Mouse (Mus musculus): ENCODE measurements around the gene Prdm16. TPM values are rescaled to one million over a fixed set of nuclear protein-coding genes. Genes with fewer than 3 reads are reported as not detected.

Prdm16 gene
- polyA plus RNA-seq, 1 experiment: not detected

DNA sequence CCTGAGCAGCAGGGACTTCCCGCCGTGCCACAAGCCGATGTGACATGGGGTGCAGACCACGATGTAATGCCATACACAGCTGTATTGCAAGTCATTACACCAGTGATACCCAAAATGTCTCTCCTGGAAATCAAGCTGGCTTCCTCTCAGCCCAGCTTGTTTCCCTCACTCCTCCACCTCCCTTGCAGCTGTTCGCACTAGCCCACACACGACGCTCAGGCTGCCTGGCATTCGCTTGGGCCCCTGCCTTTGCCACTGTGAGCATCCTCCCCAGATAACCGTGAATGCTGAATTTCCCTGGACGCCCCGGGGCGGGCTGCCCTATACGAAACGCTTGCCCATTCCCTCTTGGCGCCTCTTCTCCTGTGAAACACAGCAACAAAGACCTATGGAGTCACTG lies 198.1 kb downstream of the Prdm16 start:
- H3K4me2 ChIP-seq (ENCODE audit: low read depth): no peak overlapping the region
- H3K27me3 ChIP-seq (ENCODE audit: control insufficient read depth, insufficient read depth, insufficient read length): no peaks in the 10 kb centered on the region
- no peaks in the 10 kb centered on the region for H3K79me2 ChIP-seq (ENCODE audit: control insufficient read depth, insufficient read depth)
- H3K36me3 ChIP-seq (ENCODE audit: control insufficient read depth, insufficient read depth): no peaks in the 10 kb centered on the region
- TF ChIP-seq SRF (IDR thresholded peaks at IDR 0.05; ENCODE audit: control insufficient read depth, insufficient read length, low read depth) (no peak), CEBPB (IDR thresholded peaks at IDR 0.05; ENCODE audit: insufficient read depth, poor library complexity, severe bottlenecking) (no peak), MYOG (IDR thresholded peaks at IDR 0.05; ENCODE audit: control insufficient read depth in 1 of 3, insufficient read depth in 1 of 3, insufficient read length in 2 of 3, low read depth in 2 of 3) (no peak), POLR2AphosphoS2 (IDR thresholded peaks at IDR 0.05; ENCODE audit: insufficient read length, low read depth) (no peak), TCF12 (IDR thresholded peaks at IDR 0.05; ENCODE audit: insufficient read depth, poor library complexity, severe bottlenecking) (no peak), USF1 (IDR thresholded peaks at IDR 0.05; ENCODE audit: low read depth) (no peak)
- no peak overlapping the region for H3K4me3 ChIP-seq
- no peak overlapping the region for H3ac ChIP-seq (ENCODE audit: control insufficient read depth, insufficient read length)

DNA sequence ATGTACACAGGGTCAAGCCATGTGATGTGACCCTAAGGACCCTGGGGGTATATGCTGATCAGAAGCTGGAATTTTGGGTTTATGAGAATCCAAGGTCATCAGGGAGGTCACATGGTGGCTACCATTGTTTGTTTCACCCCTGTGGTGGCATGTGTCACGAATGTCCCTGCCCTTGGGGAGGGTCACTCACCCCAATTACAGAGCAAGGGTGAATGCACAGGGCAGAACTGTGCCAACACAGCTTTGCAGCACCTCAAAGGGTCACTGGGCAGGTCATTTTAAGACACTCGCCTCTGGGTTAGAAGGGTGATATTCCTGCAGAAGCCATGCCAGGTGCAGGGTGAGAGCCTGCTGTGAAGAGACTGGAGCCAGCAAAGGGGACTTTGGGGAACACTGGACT lies 206.9 kb downstream of the Prdm16 start:
- no peak overlapping the region for H3ac ChIP-seq (ENCODE audit: control insufficient read depth, insufficient read length)

DNA sequence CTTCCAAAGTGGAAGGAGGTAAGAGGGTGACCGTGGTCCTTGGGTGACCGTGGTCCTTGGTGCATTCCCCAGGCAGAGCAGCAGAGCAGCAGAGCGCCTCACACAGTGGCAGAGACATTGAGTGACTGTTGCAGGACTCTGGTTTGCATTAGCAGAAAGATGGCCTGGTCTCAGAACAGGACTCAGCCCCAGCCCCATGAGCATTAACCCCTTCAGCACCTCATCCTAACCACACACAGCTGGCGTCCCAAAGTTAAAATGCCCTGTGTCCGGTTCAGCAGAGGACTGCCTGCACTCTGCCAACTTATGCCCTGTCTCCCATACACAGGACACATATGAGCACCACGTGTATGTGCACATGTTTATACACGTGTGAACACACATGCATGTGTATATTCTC lies 209.8 kb downstream of the Prdm16 start:
- H3K79me2 ChIP-seq (ENCODE audit: control insufficient read depth, insufficient read depth): no peaks in the 10 kb centered on the region
- no peak overlapping the region for H3K4me2 ChIP-seq (ENCODE audit: low read depth)
- no peaks in the 10 kb centered on the region for H3K27me3 ChIP-seq (ENCODE audit: control insufficient read depth, insufficient read depth, insufficient read length)
- TF ChIP-seq TCF3 (IDR thresholded peaks at IDR 0.05; ENCODE audit: insufficient read length, low read depth) (no peak), E2F4 (IDR thresholded peaks at IDR 0.05; ENCODE audit: insufficient read depth) (no peak)
- no peak overlapping the region for H3ac ChIP-seq (ENCODE audit: control insufficient read depth, insufficient read length)
- H3K36me3 ChIP-seq (ENCODE audit: control insufficient read depth, insufficient read depth): no peaks in the 10 kb centered on the region
- H3K4me3 ChIP-seq: no peak overlapping the region

More for the DNA sequence above, 206.9 kb downstream of the Prdm16 start:
- H3K79me2 ChIP-seq (ENCODE audit: control insufficient read depth, insufficient read depth): no peaks in the 10 kb centered on the region
- H3K27me3 ChIP-seq (ENCODE audit: control insufficient read depth, insufficient read depth, insufficient read length): no peaks in the 10 kb centered on the region
- no peaks in the 10 kb centered on the region for H3K36me3 ChIP-seq (ENCODE audit: control insufficient read depth, insufficient read depth)
- TF ChIP-seq TCF12 (IDR thresholded peaks at IDR 0.05; ENCODE audit: insufficient read depth, poor library complexity, severe bottlenecking): no peak
- no peak for TF ChIP-seq SRF (IDR thresholded peaks at IDR 0.05; ENCODE audit: control insufficient read depth, insufficient read length, low read depth)
- TF ChIP-seq USF1 (IDR thresholded peaks at IDR 0.05; ENCODE audit: low read depth): no peak
- no peak overlapping the region for H3K4me3 ChIP-seq
- H3K4me2 ChIP-seq (ENCODE audit: low read depth): no peak overlapping the region

DNA sequence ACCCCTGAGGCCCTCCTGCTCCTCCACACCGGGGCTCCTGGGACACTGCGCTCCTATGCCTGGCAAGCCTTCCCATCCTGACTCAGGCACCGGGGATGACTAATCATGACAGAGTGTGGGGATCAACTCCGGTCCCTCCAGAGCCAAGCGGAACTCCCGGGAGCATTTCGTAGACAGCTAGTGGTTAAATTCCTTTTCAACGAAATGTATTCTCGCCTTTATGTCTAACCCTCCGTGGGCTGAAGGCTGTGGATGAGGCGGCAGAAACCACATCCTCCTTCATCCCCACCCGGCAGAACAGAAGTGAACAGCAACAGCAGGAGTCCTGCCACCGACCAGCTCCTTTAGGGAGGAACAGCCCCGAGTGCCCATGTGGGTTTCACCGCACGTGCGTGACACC lies 211.4 kb downstream of the Prdm16 start:
- no peaks in the 10 kb centered on the region for H3K27me3 ChIP-seq (ENCODE audit: control insufficient read depth, insufficient read depth, insufficient read length)
- no peaks in the 10 kb centered on the region for H3K36me3 ChIP-seq (ENCODE audit: control insufficient read depth, insufficient read depth)
- no peak overlapping the region for H3K4me3 ChIP-seq
- H3ac ChIP-seq (ENCODE audit: control insufficient read depth, insufficient read length): no peak overlapping the region
- no peaks in the 10 kb centered on the region for H3K79me2 ChIP-seq (ENCODE audit: control insufficient read depth, insufficient read depth)
- TF ChIP-seq POLR2A (IDR thresholded peaks at IDR 0.05; ENCODE audit: insufficient read length, low read depth) (no peak), SRF (IDR thresholded peaks at IDR 0.05; ENCODE audit: control insufficient read depth, insufficient read length, low read depth) (no peak), USF1 (IDR thresholded peaks at IDR 0.05; ENCODE audit: low read depth) (no peak), TCF3 (IDR thresholded peaks at IDR 0.05; ENCODE audit: insufficient read length, low read depth) (no peak), TCF12 (IDR thresholded peaks at IDR 0.05; ENCODE audit: insufficient read depth, poor library complexity, severe bottlenecking) (no peak), E2F4 (IDR thresholded peaks at IDR 0.05; ENCODE audit: insufficient read depth) (no peak), MYOD1 (IDR thresholded peaks at IDR 0.05; ENCODE audit: control insufficient read depth in 1 of 3, insufficient read length in 2 of 3, low read depth in 2 of 3) (no peak), REST (IDR thresholded peaks at IDR 0.05; ENCODE audit: insufficient read depth, insufficient read length) (no peak)
- no peak overlapping the region for H3K4me2 ChIP-seq (ENCODE audit: low read depth)

DNA sequence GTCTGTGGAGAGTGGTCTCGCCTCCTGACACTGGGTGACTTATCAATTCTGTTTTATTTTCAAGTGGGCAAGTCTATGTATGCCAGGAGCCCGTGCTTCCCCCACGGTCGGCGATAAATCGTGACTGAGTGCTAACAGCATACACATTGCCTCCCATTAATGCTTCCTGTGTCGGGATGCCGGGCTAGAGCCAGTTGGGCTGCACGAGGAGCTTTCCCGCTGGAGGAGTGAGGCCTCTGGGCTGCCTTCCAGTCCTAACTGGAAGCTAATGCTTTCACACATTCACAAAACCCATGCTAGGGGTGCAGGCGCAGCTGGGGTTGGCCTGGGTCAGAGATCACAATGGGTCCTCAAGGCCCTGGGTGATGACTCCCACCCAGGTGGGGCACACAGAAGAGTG lies 212.0 kb downstream of the Prdm16 start:
- Histone ChIP-seq H3K27me3 (ENCODE audit: control insufficient read depth, insufficient read depth, insufficient read length) (no peaks in the 10 kb centered on the region), H3K36me3 (ENCODE audit: control insufficient read depth, insufficient read depth) (no peaks in the 10 kb centered on the region), H3K4me2 (ENCODE audit: low read depth) (no peak overlapping the region), H3ac (ENCODE audit: control insufficient read depth, insufficient read length) (no peak overlapping the region), H3K4me3 (no peak overlapping the region), H3K79me2 (ENCODE audit: control insufficient read depth, insufficient read depth) (no peaks in the 10 kb centered on the region)
- TF ChIP-seq POLR2A (IDR thresholded peaks at IDR 0.05; ENCODE audit: insufficient read length, low read depth) (no peak), TCF3 (IDR thresholded peaks at IDR 0.05; ENCODE audit: insufficient read length, low read depth) (no peak), MYOG (IDR thresholded peaks at IDR 0.05; ENCODE audit: control insufficient read depth in 1 of 3, insufficient read depth in 1 of 3, insufficient read length in 2 of 3, low read depth in 2 of 3) (no peak), TCF12 (IDR thresholded peaks at IDR 0.05; ENCODE audit: insufficient read depth, poor library complexity, severe bottlenecking) (no peak), USF1 (IDR thresholded peaks at IDR 0.05; ENCODE audit: low read depth) (no peak), MAX (IDR thresholded peaks at IDR 0.05; ENCODE audit: low read depth) (no peak)

DNA sequence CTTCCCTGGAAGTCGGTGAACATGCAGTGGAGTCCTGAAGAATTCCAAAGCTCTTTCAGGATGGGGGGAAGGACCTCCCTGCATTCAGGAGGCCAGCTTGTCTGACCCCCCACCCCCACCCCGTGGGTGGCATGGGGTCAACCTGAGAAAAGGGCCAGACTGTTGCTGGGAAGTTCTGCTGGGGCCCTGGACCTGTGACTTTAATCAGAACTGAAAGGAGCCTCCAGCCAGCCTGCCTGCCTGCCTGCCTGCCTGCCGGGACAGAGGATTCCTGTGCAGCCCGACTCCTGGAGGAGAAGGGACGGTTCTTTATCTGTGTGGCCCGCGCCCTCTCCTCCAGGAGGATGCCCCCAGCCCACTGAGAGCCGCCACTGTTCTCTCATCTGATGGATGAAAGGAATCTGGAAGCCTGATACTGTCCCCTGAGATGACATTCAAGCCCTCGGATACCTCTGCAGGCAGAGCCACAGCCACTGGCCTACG lies 214.2 kb downstream of the Prdm16 start:
- no peak for TF ChIP-seq POLR2A (IDR thresholded peaks at IDR 0.05; ENCODE audit: insufficient read length, low read depth)
- TF ChIP-seq POLR2AphosphoS2 (IDR thresholded peaks at IDR 0.05; ENCODE audit: insufficient read length, low read depth): no peak
- TF ChIP-seq TCF3 (IDR thresholded peaks at IDR 0.05; ENCODE audit: insufficient read length, low read depth): no peak
- no peak for TF ChIP-seq USF1 (IDR thresholded peaks at IDR 0.05; ENCODE audit: low read depth)
- no peak for TF ChIP-seq CEBPB (IDR thresholded peaks at IDR 0.05; ENCODE audit: insufficient read depth, poor library complexity, severe bottlenecking)
- no peak for TF ChIP-seq MYOD1 (IDR thresholded peaks at IDR 0.05; ENCODE audit: control insufficient read depth in 1 of 3, insufficient read length in 2 of 3, low read depth in 2 of 3)
- TF ChIP-seq SRF (IDR thresholded peaks at IDR 0.05; ENCODE audit: control insufficient read depth, insufficient read length, low read depth): no peak
- no peak for TF ChIP-seq MAX (IDR thresholded peaks at IDR 0.05; ENCODE audit: low read depth)
- no peak for TF ChIP-seq REST (IDR thresholded peaks at IDR 0.05; ENCODE audit: insufficient read depth, insufficient read length)
- TF ChIP-seq E2F4 (IDR thresholded peaks at IDR 0.05; ENCODE audit: insufficient read depth): no peak
- no peak for TF ChIP-seq MYOG (IDR thresholded peaks at IDR 0.05; ENCODE audit: control insufficient read depth in 1 of 3, insufficient read depth in 1 of 3, insufficient read length in 2 of 3, low read depth in 2 of 3)
- no peak for TF ChIP-seq TCF12 (IDR thresholded peaks at IDR 0.05; ENCODE audit: insufficient read depth, poor library complexity, severe bottlenecking)
- H3K4me2 ChIP-seq (ENCODE audit: low read depth): no peak overlapping the region
- no peaks in the 10 kb centered on the region for H3K79me2 ChIP-seq (ENCODE audit: control insufficient read depth, insufficient read depth)
- H3ac ChIP-seq (ENCODE audit: control insufficient read depth, insufficient read length): no peak overlapping the region
- no peak overlapping the region for H3K4me3 ChIP-seq
- no peaks in the 10 kb centered on the region for H3K36me3 ChIP-seq (ENCODE audit: control insufficient read depth, insufficient read depth)
- no peaks in the 10 kb centered on the region for H3K27me3 ChIP-seq (ENCODE audit: control insufficient read depth, insufficient read depth, insufficient read length)

All from myocyte (in vitro differentiated cells).